15 mouse cellular contexts compared by ENCODE assay signal in genomic region chr9:116400270-116400669, GRCm38 (mm10).
DNase-seq lines count a peak whose midpoint lies in the region; ATAC-seq and TF ChIP-seq lines count a peak whose summit lies in the region.
"Had no signal": no experiment of that assay in that cellular context is flagged by ENCODE, and none has a peak within 500 bp of the region (broad histone marks: within the 10 kb centered on the region; RNA-seq: fewer than 3 reads in every experiment).

No protein-coding gene starts in this region.

- no peak for TF ChIP-seq POLR2A in limb, embryonic 14.5 days (IDR thresholded peaks at IDR 0.05; ENCODE audit: borderline replicate concordance, extremely low read depth, insufficient read depth, insufficient read length)
- TF ChIP-seq POLR2A in ES-Bruce4 (IDR thresholded peaks at IDR 0.05; ENCODE audit: insufficient read depth, low read length) = no peak
- TF ChIP-seq POLR2A in cerebellum, adult 2 months (IDR thresholded peaks at IDR 0.05; ENCODE audit: borderline replicate concordance, insufficient read depth, low read length) = no peak

- WGBS in limb, embryonic 14.5 days = 21% methylated on average over 2 of the region's 2 CpGs
- 29% methylated on average over 2 of the region's 2 CpGs for WGBS in limb, embryonic 10.5 days
- 53% methylated on average over 2 of the region's 2 CpGs for WGBS in liver, postnatal 0 days (ENCODE audit: insufficient replicate concordance)
- WGBS in cerebellum, adult 2 months = 64% methylated on average over 2 of the region's 2 CpGs

- no peak overlapping the region for H3K9ac ChIP-seq in limb, embryonic 14.5 days (ENCODE audit: low read depth, low read length, severe bottlenecking)
- no peak overlapping the region for H3K9ac ChIP-seq in ES-Bruce4 (ENCODE audit: low read depth, poor library complexity, severe bottlenecking)
- no peak overlapping the region for H3K9ac ChIP-seq in liver, postnatal 0 days (replicated peaks)
- H3K9ac ChIP-seq: limb, embryonic 15.5 days had no signal

- TF ChIP-seq CTCF in ES-Bruce4 (IDR thresholded peaks at IDR 0.05; ENCODE audit: low read depth, low read length) = peak; percentile 6
- TF ChIP-seq CTCF in liver, postnatal 0 days (IDR thresholded peaks at IDR 0.05; ENCODE audit: low read depth) = peak; percentile 31; the same call in 1 of the 2 replicates
- no peak for TF ChIP-seq CTCF in cerebellum, adult 2 months (IDR thresholded peaks at IDR 0.05; ENCODE audit: borderline replicate concordance, insufficient read depth, low read depth, low read length)

- H3K9me3 ChIP-seq in limb, embryonic 14.5 days (ENCODE audit: control insufficient read depth, low read length) = no peaks in the 10 kb centered on the region
- H3K9me3 ChIP-seq in limb, embryonic 10.5 days (replicated peaks) = no peaks in the 10 kb centered on the region
- no peaks in the 10 kb centered on the region for H3K9me3 ChIP-seq in ES-Bruce4 (replicated peaks; ENCODE audit: control insufficient read depth, insufficient read depth, low read length, poor library complexity, severe bottlenecking)
- no peaks in the 10 kb centered on the region for H3K9me3 ChIP-seq in liver, postnatal 0 days (ENCODE audit: low read length)
- H3K9me3 ChIP-seq: limb, embryonic 15.5 days; megakaryocyte, embryonic 14.5 days had no signal

- no peak for TF ChIP-seq EP300 in ES-Bruce4 (IDR thresholded peaks at IDR 0.05; ENCODE audit: insufficient read depth, low read depth, low read length)
- no peak for TF ChIP-seq EP300 in liver, postnatal 0 days (IDR thresholded peaks at IDR 0.05; ENCODE audit: low read depth)

- H3K4me2 ChIP-seq in limb, embryonic 14.5 days (replicated peaks; ENCODE audit: low read depth, low read length, severe bottlenecking) = no peak overlapping the region
- H3K4me2 ChIP-seq in liver, postnatal 0 days (ENCODE audit: low read depth, low read length) = no peak overlapping the region
- H3K4me2 ChIP-seq: limb, embryonic 15.5 days had no signal

- peak; percentile 36 for DNase-seq in CD4-positive, CD25-positive, alpha-beta regulatory T cell, adult 2 months (ENCODE audit: low read depth, low spot score)
- DNase-seq in limb, embryonic 14.5 days (ENCODE audit: low spot score) = peak; percentile 26
- no peak for DNase-seq in limb, embryonic 10.5 days (ENCODE audit: low spot score)
- DNase-seq in liver, postnatal 0 days = no peak
- DNase-seq in cerebellum, adult 2 months = no peak
- DNase-seq: cerebellum, adult 11-12 months; heart, adult 18-20 months; kidney, adult 2 months; retina, postnatal 1 day; thymus, postnatal 25 days had no signal

- no peaks in the 10 kb centered on the region for H3K36me3 ChIP-seq in limb, embryonic 14.5 days (ENCODE audit: control insufficient read depth, insufficient read depth, low read length)
- no peaks in the 10 kb centered on the region for H3K36me3 ChIP-seq in limb, embryonic 10.5 days
- H3K36me3 ChIP-seq in ES-Bruce4 (ENCODE audit: control insufficient read depth, insufficient read depth, low read length, poor library complexity, severe bottlenecking) = no peaks in the 10 kb centered on the region
- no peaks in the 10 kb centered on the region for H3K36me3 ChIP-seq in liver, postnatal 0 days (replicated peaks; ENCODE audit: insufficient read depth, low read length)
- H3K36me3 ChIP-seq: limb, embryonic 15.5 days had no signal

- no peak overlapping the region for H3K4me3 ChIP-seq in limb, embryonic 14.5 days (replicated peaks; ENCODE audit: low read length)
- no peak overlapping the region for H3K4me3 ChIP-seq in limb, embryonic 10.5 days
- H3K4me3 ChIP-seq in ES-Bruce4 (ENCODE audit: low read depth, low read length) = no peak overlapping the region
- H3K4me3 ChIP-seq in liver, postnatal 0 days (ENCODE audit: low read depth, low read length) = no peak overlapping the region
- H3K4me3 ChIP-seq in cerebellum, adult 2 months (replicated peaks; ENCODE audit: insufficient read depth, low read depth, low read length) = no peak overlapping the region
- H3K4me3 ChIP-seq: limb, embryonic 15.5 days; megakaryocyte, embryonic 14.5 days had no signal

- no peaks in the 10 kb centered on the region for H3K4me1 ChIP-seq in limb, embryonic 14.5 days (ENCODE audit: control insufficient read depth, insufficient read depth, low read length)
- peaks cover 11% of the 10 kb centered on the region for H3K4me1 ChIP-seq in limb, embryonic 10.5 days
- no peaks in the 10 kb centered on the region for H3K4me1 ChIP-seq in ES-Bruce4 (ENCODE audit: control insufficient read depth, insufficient read depth, low read length)
- H3K4me1 ChIP-seq in liver, postnatal 0 days (ENCODE audit: insufficient read depth) = no peaks in the 10 kb centered on the region
- H3K4me1 ChIP-seq in cerebellum, adult 2 months (ENCODE audit: control insufficient read depth, insufficient read depth, low read length) = no peaks in the 10 kb centered on the region
- H3K4me1 ChIP-seq: megakaryocyte, embryonic 14.5 days had no signal

- no peak for ATAC-seq in CD4-positive, CD25-positive, alpha-beta regulatory T cell, adult 4 months
- no peak for ATAC-seq in limb, embryonic 14.5 days (ENCODE audit: low FRiP score, low read depth)
- ATAC-seq in liver, postnatal 0 days = no peak
- ATAC-seq in frontal cortex, adult (ENCODE audit: low TSS enrichment) = no peak

- no peak overlapping the region for H3K27ac ChIP-seq in limb, embryonic 14.5 days (replicated peaks; ENCODE audit: low read depth, low read length)
- H3K27ac ChIP-seq in limb, embryonic 10.5 days = no peak overlapping the region
- H3K27ac ChIP-seq in ES-Bruce4 (ENCODE audit: insufficient read depth, low read length) = no peak overlapping the region
- H3K27ac ChIP-seq in liver, postnatal 0 days (ENCODE audit: low read depth) = no peak overlapping the region
- no peak overlapping the region for H3K27ac ChIP-seq in cerebellum, adult 2 months (ENCODE audit: insufficient read depth, low read length)
- H3K27ac ChIP-seq: limb, embryonic 15.5 days had no signal

- no peaks in the 10 kb centered on the region for H3K27me3 ChIP-seq in limb, embryonic 14.5 days (ENCODE audit: control insufficient read depth, insufficient read depth, low read length)
- H3K27me3 ChIP-seq in limb, embryonic 10.5 days (ENCODE audit: low read depth, poor library complexity, severe bottlenecking) = no peaks in the 10 kb centered on the region
- H3K27me3 ChIP-seq in ES-Bruce4 (ENCODE audit: control insufficient read depth, insufficient read depth, low read length, poor library complexity, severe bottlenecking) = no peaks in the 10 kb centered on the region
- no peaks in the 10 kb centered on the region for H3K27me3 ChIP-seq in liver, postnatal 0 days (ENCODE audit: insufficient read depth, low read length)
- H3K27me3 ChIP-seq in cerebellum, adult 2 months (ENCODE audit: control insufficient read depth, insufficient read depth, low read length) = no peaks in the 10 kb centered on the region
- H3K27me3 ChIP-seq: limb, embryonic 15.5 days; megakaryocyte, embryonic 14.5 days had no signal

Comparison
In these comparisons a context has a peak if more than half of its experiments do, and no peak if none do; other contexts are left out.
1. DNase-seq: peak in CD4-positive, CD25-positive, alpha-beta regulatory T cell, adult 2 months (single experiment) and limb, embryonic 14.5 days (single experiment); none in limb, embryonic 10.5 days (single experiment), liver, postnatal 0 days (single experiment) and cerebellum, adult 2 months (0 of 2).